Mouse (Mus musculus) inflammation-experienced regulatory T-cells, adult 6 months (primary cell): ENCODE results near the gene Dhx8. TPM values are rescaled to one million over a fixed set of nuclear protein-coding genes. Genes with fewer than 3 reads are reported as not detected.

Experiments used
- ATAC-seq: one replicate; pipeline ENCODE4 v1.8.0; 2017
- polyA plus RNA-seq, 3 experiments: library from polyadenylated mRNA; unstranded; fragments of 100-300 nt; shearing (Covaris generic); gene quantifications; one replicate each; pipeline ENCODE4 v1.2.1; 2017

The Dhx8 gene
- polyA plus RNA-seq, 3 experiments from 2014 or later, result 29.2 to 33.5 (median 29.4) TPM

GRCm38 (mm10) chr11:101756616-101757015, 23.9 kb downstream of the Dhx8 start:
- ATAC-seq, result no peak

- ATAC-seq, result no peak
These were observed 24.6 kb downstream of the Dhx8 start for GRCm38 (mm10) chr11:101757366-101757765.

- ATAC-seq, result no peak
These were observed 25.7 kb downstream of the Dhx8 start for GRCm38 (mm10) chr11:101758431-101758830.

- no peak for ATAC-seq
These were observed 26.8 kb downstream of the Dhx8 start for GRCm38 (mm10) chr11:101759530-101759929.

- no peak for ATAC-seq
These were observed 31.0 kb downstream of the Dhx8 start for GRCm38 (mm10) chr11:101763723-101764122.

- no peak for ATAC-seq
These were observed 31.8 kb downstream of the Dhx8 start for GRCm38 (mm10) chr11:101764546-101764945.

GRCm38 (mm10) chr11:101767326-101767725, 34.6 kb downstream of the Dhx8 start:
- no peak for ATAC-seq

GRCm38 (mm10) chr11:101768721-101769120, 36.0 kb downstream of the Dhx8 start:
- no peak for ATAC-seq

GRCm38 (mm10) chr11:101770266-101770665, 37.5 kb downstream of the Dhx8 start:
- no peak for ATAC-seq

- no peak for ATAC-seq
These were observed 39.3 kb downstream of the Dhx8 start for GRCm38 (mm10) chr11:101772027-101772426.

GRCm38 (mm10) chr11:101772449-101772848, 39.7 kb downstream of the Dhx8 start:
- ATAC-seq, result no peak

- ATAC-seq, result no peak
These were observed 44.1 kb downstream of the Dhx8 start for GRCm38 (mm10) chr11:101776846-101777245.

GRCm38 (mm10) chr11:101783135-101783534, 50.4 kb downstream of the Dhx8 start:
- ATAC-seq, result no peak

GRCm38 (mm10) chr11:101783584-101783983, 50.9 kb downstream of the Dhx8 start:
- ATAC-seq, result no peak

GRCm38 (mm10) chr11:101784072-101784471, 51.4 kb downstream of the Dhx8 start:
- ATAC-seq, result no peak

GRCm38 (mm10) chr11:101784488-101785142, 51.9 kb downstream of the Dhx8 start:
- ATAC-seq, result peak; percentile 44

GRCm38 (mm10) chr11:101785143-101785851, 52.6 kb downstream of the Dhx8 start, which contains the start of gene Etv4:
Etv4 (minus strand) TSS chr11:101785371.
- ATAC-seq, result peak; percentile 93

- no peak for ATAC-seq
These were observed 53.1 kb downstream of the Dhx8 start for GRCm38 (mm10) chr11:101785852-101786205.

GRCm38 (mm10) chr11:101786651-101787050, 53.9 kb downstream of the Dhx8 start:
- no peak for ATAC-seq

- ATAC-seq, result no peak
These were observed 54.7 kb downstream of the Dhx8 start for GRCm38 (mm10) chr11:101787432-101787831.

GRCm38 (mm10) chr11:101790811-101791526, 58.2 kb downstream of the Dhx8 start:
- no peak for ATAC-seq

- ATAC-seq, result no peak
These were observed 64.6 kb downstream of the Dhx8 start for GRCm38 (mm10) chr11:101797355-101797754.

GRCm38 (mm10) chr11:101798083-101798482, 65.4 kb downstream of the Dhx8 start:
- no peak for ATAC-seq

- no peak for ATAC-seq
These were observed 68.7 kb downstream of the Dhx8 start for GRCm38 (mm10) chr11:101801386-101801785.
